Comparison of ENCODE assay signal across 14 mouse cellular contexts in the genomic region with DNA sequence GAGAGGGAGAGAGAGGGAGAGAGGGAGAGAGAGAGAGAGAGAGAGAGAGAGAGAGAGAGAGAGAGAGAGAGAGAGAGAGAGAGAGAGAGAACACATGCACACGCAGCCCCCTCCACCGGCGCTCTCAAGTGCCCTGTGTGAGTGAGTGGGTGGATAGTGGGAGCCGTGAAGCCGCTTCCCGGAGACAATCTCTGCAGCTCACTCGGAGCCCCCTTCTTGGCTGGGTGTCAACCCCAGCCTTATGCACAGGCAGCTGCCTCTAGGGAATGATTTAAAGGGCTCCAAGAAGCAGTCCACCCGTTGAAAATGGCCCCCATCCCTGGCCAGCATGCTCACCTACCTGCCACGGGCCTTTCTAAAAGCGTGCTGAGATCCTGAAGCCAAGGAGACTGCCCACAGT. TPM values are rescaled to one million over a fixed set of nuclear protein-coding genes. Genes with fewer than 3 reads are reported as not detected.
DNase-seq lines count a peak whose midpoint lies in the region; TF ChIP-seq lines count a peak whose summit lies in the region.
"Had no signal": no experiment of that assay in that cellular context is flagged by ENCODE, and none has a peak within 500 bp of the region (broad histone marks: within the 10 kb centered on the region; RNA-seq: fewer than 3 reads in every experiment).

No protein-coding gene starts in this region.

- 72% methylated on average over 10 of the region's 10 CpGs for WGBS in kidney, adult 2 months

- peak; percentile 36 to 52 for DNase-seq in left cerebral cortex, adult 18-20 months (ENCODE audit: low spot score in 2 of 2)
- no peak for DNase-seq in left cerebral cortex, adult 11 months (ENCODE audit: low spot score)
- peak; percentile 65 to 80 for DNase-seq in frontal cortex, postnatal 10 days (ENCODE audit: low spot score in 2 of 2)
- DNase-seq in layer of hippocampus, postnatal 25 days (ENCODE audit: extremely low spot score in 1 of 2, low spot score in 1 of 2) = peak; percentile 45 to 49
- peak; percentile 76 for DNase-seq in right cerebral cortex, postnatal 14 days
- DNase-seq in adrenal gland, adult (ENCODE audit: inconsistent age in 2 of 2, low spot score in 1 of 2) = no peak
- no peak for DNase-seq in gastrocnemius, postnatal 10 days
- DNase-seq in kidney, adult 2 months = no peak
- DNase-seq: cerebellum, adult 11 months; kidney, adult 11 months had no signal

- H3K36me3 ChIP-seq in kidney, adult 2 months (ENCODE audit: control insufficient read depth, insufficient read depth, low read length) = no peaks in the 10 kb centered on the region
- H3K36me3 ChIP-seq: hindbrain, embryonic 10.5 days; liver, embryonic 15.5 days had no signal

- TF ChIP-seq POLR2A in kidney, adult 2 months (IDR thresholded peaks at IDR 0.05; ENCODE audit: low read depth, low read length) = no peak

- no peaks in the 10 kb centered on the region for H3K4me1 ChIP-seq in kidney, adult 2 months (ENCODE audit: control insufficient read depth, insufficient read depth, low read length)
- H3K4me1 ChIP-seq: liver, embryonic 15.5 days had no signal

- no peak for TF ChIP-seq CTCF in kidney, adult 2 months (conservative IDR thresholded peaks at IDR 0.05; ENCODE audit: insufficient read depth, insufficient read length, low read depth, low read length)

- H3K4me3 ChIP-seq in kidney, adult 2 months (ENCODE audit: insufficient read depth, low read depth, low read length) = no peak overlapping the region
- H3K4me3 ChIP-seq: hindbrain, embryonic 10.5 days; liver, embryonic 15.5 days; myocyte had no signal

- no peaks in the 10 kb centered on the region for H3K27me3 ChIP-seq in kidney, adult 2 months (replicated peaks; ENCODE audit: control insufficient read depth, insufficient read depth, low read length)
- H3K27me3 ChIP-seq: liver, embryonic 15.5 days had no signal

- H3K27ac ChIP-seq in kidney, adult 2 months (ENCODE audit: insufficient read depth, low read depth, low read length) = no peak overlapping the region
- H3K27ac ChIP-seq: hindbrain, embryonic 10.5 days; liver, embryonic 15.5 days had no signal

RNA-seq across cellular contexts. Expression of a gene that starts 38.1 kb away (rescaled TPM):
- 1 to 10 TPM; 4.9 to 5.0 TPM for total RNA-seq in left cerebral cortex, adult 18-20 months (2021)
- total RNA-seq in layer of hippocampus, postnatal 25 days (2021) = 1 to 10 TPM; 8.6 to 8.7 TPM
- total RNA-seq in gastrocnemius, postnatal 10 days (2021) = under 1 TPM; 0.42 to 0.72 TPM
- 0.72 and 0.81 TPM in 2 replicates for polyA plus RNA-seq in kidney, adult 2 months (2012; rRNA removed)
- total RNA-seq: megakaryocyte, adult 5-6 weeks had no signal

Comparison
In these comparisons a context has a peak if more than half of its experiments do, and no peak if none do; other contexts are left out.
1. DNase-seq: peak in left cerebral cortex, adult 18-20 months (2 of 2), frontal cortex, postnatal 10 days (2 of 2), layer of hippocampus, postnatal 25 days (2 of 2) and right cerebral cortex, postnatal 14 days (single experiment); none in left cerebral cortex, adult 11 months (single experiment), adrenal gland, adult (0 of 2), gastrocnemius, postnatal 10 days (single experiment) and kidney, adult 2 months (single experiment).